32 mouse cellular contexts compared by ENCODE assay signal in genomic region chr12:76262918-76263317, GRCm38 (mm10). TPM values are rescaled to one million over a fixed set of nuclear protein-coding genes. Genes with fewer than 3 reads are reported as not detected.
DNase-seq lines count a peak whose midpoint lies in the region; ATAC-seq and TF ChIP-seq lines count a peak whose summit lies in the region.
"Had no signal": no experiment of that assay in that cellular context is flagged by ENCODE, and none has a peak within 500 bp of the region (broad histone marks: within the 10 kb centered on the region; RNA-seq: fewer than 3 reads in every experiment).

No protein-coding gene starts in this region.

- H3K27me3 ChIP-seq in liver, adult 2 months (ENCODE audit: control insufficient read depth, insufficient read depth, low read length), result no peaks in the 10 kb centered on the region
- H3K27me3 ChIP-seq in liver, embryonic 11.5 days (replicated peaks; ENCODE audit: control insufficient read depth, insufficient read depth, low read length), result no peaks in the 10 kb centered on the region
- no peaks in the 10 kb centered on the region for H3K27me3 ChIP-seq in liver, embryonic 13.5 days
- no peaks in the 10 kb centered on the region for H3K27me3 ChIP-seq in liver, postnatal 0 days (ENCODE audit: insufficient read depth, low read length)
- H3K27me3 ChIP-seq: embryonic facial prominence, embryonic 12.5 days; embryonic facial prominence, embryonic 15.5 days; heart, embryonic 13.5 days had no signal

- peaks cover 32% of the 10 kb centered on the region for H3K4me1 ChIP-seq in liver, adult 2 months (ENCODE audit: control insufficient read depth, insufficient read depth, low read length)
- H3K4me1 ChIP-seq in liver, embryonic 11.5 days (replicated peaks; ENCODE audit: control insufficient read depth, insufficient read depth, low read length), result peaks cover 12% of the 10 kb centered on the region
- H3K4me1 ChIP-seq in liver, embryonic 13.5 days (replicated peaks), result peaks cover 68% of the 10 kb centered on the region
- peaks cover 21% of the 10 kb centered on the region for H3K4me1 ChIP-seq in liver, postnatal 0 days (ENCODE audit: insufficient read depth)
- H3K4me1 ChIP-seq: embryonic facial prominence, embryonic 12.5 days; embryonic facial prominence, embryonic 15.5 days had no signal

- TF ChIP-seq CTCF in liver, adult 2 months (IDR thresholded peaks at IDR 0.05; ENCODE audit: low read depth, low read length), result no peak
- no peak for TF ChIP-seq CTCF in liver, postnatal 0 days (IDR thresholded peaks at IDR 0.05; ENCODE audit: low read depth)

- no peak overlapping the region for H3K9ac ChIP-seq in liver, adult 2 months (ENCODE audit: low read depth, low read length)
- no peak overlapping the region for H3K9ac ChIP-seq in liver, embryonic 11.5 days (ENCODE audit: low read depth, low read length)
- H3K9ac ChIP-seq in liver, embryonic 13.5 days, result no peak overlapping the region
- no peak overlapping the region for H3K9ac ChIP-seq in liver, postnatal 0 days (replicated peaks)
- H3K9ac ChIP-seq: embryonic facial prominence, embryonic 12.5 days; embryonic facial prominence, embryonic 15.5 days; forebrain, postnatal 0 days; heart, embryonic 13.5 days; hindbrain, embryonic 14.5 days had no signal

- peaks cover 29% of the 10 kb centered on the region; the same call in 1 of the 2 replicates for H3K79me2 ChIP-seq in liver, adult 2 months (ENCODE audit: control insufficient read depth, insufficient read depth, low read length)

- H3K9me3 ChIP-seq in liver, embryonic 11.5 days (ENCODE audit: control insufficient read depth, low read length), result no peaks in the 10 kb centered on the region
- H3K9me3 ChIP-seq in liver, embryonic 13.5 days (replicated peaks), result no peaks in the 10 kb centered on the region
- H3K9me3 ChIP-seq in liver, postnatal 0 days (ENCODE audit: low read length), result no peaks in the 10 kb centered on the region
- H3K9me3 ChIP-seq: embryonic facial prominence, embryonic 12.5 days; embryonic facial prominence, embryonic 15.5 days; heart, embryonic 10.5 days; heart, embryonic 13.5 days had no signal

- no peak overlapping the region for H3K4me3 ChIP-seq in liver, adult 2 months (ENCODE audit: insufficient read depth, low read depth, low read length)
- no peak overlapping the region for H3K4me3 ChIP-seq in liver, embryonic 11.5 days (ENCODE audit: low read depth, low read length)
- no peak overlapping the region for H3K4me3 ChIP-seq in liver, embryonic 13.5 days (replicated peaks)
- H3K4me3 ChIP-seq in liver, postnatal 0 days (ENCODE audit: low read depth, low read length), result no peak overlapping the region
- H3K4me3 ChIP-seq: embryonic facial prominence, embryonic 12.5 days; embryonic facial prominence, embryonic 15.5 days; gastrocnemius, adult 2 months; heart, embryonic 10.5 days; heart, embryonic 13.5 days had no signal

- peak overlapping the region; percentile 83 for H3K27ac ChIP-seq in liver, adult 2 months (replicated peaks; ENCODE audit: insufficient read depth, low read depth, low read length)
- no peak overlapping the region for H3K27ac ChIP-seq in liver, embryonic 11.5 days (ENCODE audit: low read depth, low read length)
- H3K27ac ChIP-seq in liver, embryonic 13.5 days, result peak overlapping the region; percentile 36; the same call in 1 of the 2 replicates
- H3K27ac ChIP-seq in liver, postnatal 0 days (ENCODE audit: low read depth), result peak overlapping the region; percentile 64
- H3K27ac ChIP-seq: embryonic facial prominence, embryonic 12.5 days; embryonic facial prominence, embryonic 15.5 days; heart, embryonic 10.5 days; hindbrain, embryonic 14.5 days had no signal

- H3K36me3 ChIP-seq in liver, adult 2 months (ENCODE audit: control insufficient read depth, insufficient read depth, low read length), result peaks cover 6% of the 10 kb centered on the region
- peaks cover 8% of the 10 kb centered on the region; the same call in 1 of the 2 replicates for H3K36me3 ChIP-seq in liver, embryonic 11.5 days (ENCODE audit: control insufficient read depth, insufficient read depth, low read length)
- peaks cover 37% of the 10 kb centered on the region for H3K36me3 ChIP-seq in liver, embryonic 13.5 days
- H3K36me3 ChIP-seq in liver, postnatal 0 days (replicated peaks; ENCODE audit: insufficient read depth, low read length), result peaks cover 2% of the 10 kb centered on the region; the same call in 1 of the 2 replicates
- H3K36me3 ChIP-seq: embryonic facial prominence, embryonic 12.5 days had no signal

- H3K4me2 ChIP-seq in liver, embryonic 11.5 days, result no peak overlapping the region
- no peak overlapping the region for H3K4me2 ChIP-seq in liver, embryonic 13.5 days
- H3K4me2 ChIP-seq in liver, postnatal 0 days (ENCODE audit: low read depth, low read length), result no peak overlapping the region
- H3K4me2 ChIP-seq: embryonic facial prominence, embryonic 12.5 days; embryonic facial prominence, embryonic 15.5 days; hindbrain, embryonic 14.5 days had no signal

- no peak for TF ChIP-seq EP300 in liver, postnatal 0 days (IDR thresholded peaks at IDR 0.05; ENCODE audit: low read depth)

- TF ChIP-seq POLR2A in liver, adult 2 months (IDR thresholded peaks at IDR 0.05; ENCODE audit: extremely low read depth, insufficient read depth, low read length), result no peak

- DNase-seq in heart, adult 11 months, result peak; percentile 64
- no peak for DNase-seq in heart, adult 9 months (ENCODE audit: low spot score in 2 of 2)
- DNase-seq in liver, adult 2 months (ENCODE audit: extremely low read depth, low read depth, low spot score), result peak; percentile 84
- DNase-seq in liver, embryonic 11.5 days (ENCODE audit: low spot score), result no peak
- DNase-seq in liver, embryonic 13.5 days, result no peak
- DNase-seq in liver, postnatal 0 days, result peak; percentile 42
- no peak for DNase-seq in retina, postnatal 1 day
- DNase-seq: adrenal gland, adult 8-10 months; adrenal gland, postnatal 25 days; cerebellum, adult 11 months; cerebellum, adult 2 months; cerebellum, adult 9-11 months; cerebellum, postnatal 25 days; forebrain, postnatal 0 days; gastrocnemius, adult 2 months; gastrocnemius, postnatal 14 days; heart, adult 18-20 months; heart, postnatal 14 days; heart, postnatal 4 days had no signal

- no peak for ATAC-seq in liver, embryonic 11.5 days (replicated peaks; ENCODE audit: low FRiP score)
- peak; percentile 27; the same call in 1 of the 2 replicates for ATAC-seq in liver, embryonic 13.5 days (ENCODE audit: low read depth)
- ATAC-seq in liver, postnatal 0 days, result peak; percentile 70
- no peak for ATAC-seq in inflammation-experienced regulatory T-cells, adult 6 months
- ATAC-seq: activated CD4-positive, CD25-positive, alpha-beta regulatory T cell, adult 4 months; forebrain, embryonic 14.5 days; forebrain, postnatal 0 days had no signal

- 52% methylated on average over 4 of the region's 4 CpGs for WGBS in liver, adult 2 months
- 91% methylated on average over 4 of the region's 4 CpGs for WGBS in liver, embryonic 11.5 days
- 77% methylated on average over 4 of the region's 4 CpGs for WGBS in liver, embryonic 13.5 days (ENCODE audit: insufficient replicate concordance)
- 81% methylated on average over 4 of the region's 4 CpGs for WGBS in liver, postnatal 0 days (ENCODE audit: insufficient replicate concordance)

RNA-seq across cellular contexts. Expression of gene Mthfd1, which starts 7.8 kb away (rescaled TPM):
- total RNA-seq in liver, adult 2 months (2014; rRNA removed), result 188 and 211 TPM in 2 replicates
- polyA plus RNA-seq in liver, adult 2 months (2012; rRNA removed), result 112 and 121 TPM in 2 replicates
- polyA plus RNA-seq in liver, embryonic 11.5 days (2014; fragmentation: Nextera tagmentation; extraction: Ambion mirVana), result 178 and 218 TPM in 2 replicates
- polyA plus RNA-seq in liver, embryonic 13.5 days (2015; fragmentation: Nextera tagmentation; extraction: Ambion mirVana), result 111 and 125 TPM in 2 replicates
- 62.6 and 63.0 TPM in 2 replicates for polyA plus RNA-seq in liver, postnatal 0 days (2015; fragmentation: Nextera tagmentation; extraction: Ambion mirVana)
- 10 to 100 TPM; 25.9 to 29.2 (median 29.0) TPM for polyA plus RNA-seq in inflammation-experienced regulatory T-cells, adult 6 months (2017; shearing (Covaris generic))

RNA-seq across cellular contexts. Expression of gene Tex21, which starts 16.4 kb away (rescaled TPM):
- not detected in 2 replicates for total RNA-seq in liver, adult 2 months (2014; rRNA removed)
- not detected in 2 replicates for polyA plus RNA-seq in liver, adult 2 months (2012; rRNA removed)
- 0.10 TPM in 1 of 2 replicates, not detected in the other for polyA plus RNA-seq in liver, embryonic 11.5 days (2014; fragmentation: Nextera tagmentation; extraction: Ambion mirVana)
- polyA plus RNA-seq in liver, embryonic 13.5 days (2015; fragmentation: Nextera tagmentation; extraction: Ambion mirVana), result 0.10 and 0.13 TPM in 2 replicates
- polyA plus RNA-seq in liver, postnatal 0 days (2015; fragmentation: Nextera tagmentation; extraction: Ambion mirVana), result 0.08 TPM in 1 of 2 replicates, not detected in the other
- polyA plus RNA-seq in inflammation-experienced regulatory T-cells, adult 6 months (2017; shearing (Covaris generic)), result not detected
- total RNA-seq: adrenal gland, adult 8-10 months; adrenal gland, postnatal 25 days; forebrain, postnatal 0 days; gastrocnemius, adult 2 months; gastrocnemius, postnatal 14 days; gastrocnemius, postnatal 4 days; heart, adult 18-20 months; heart, postnatal 14 days; heart, postnatal 4 days had no signal
- polyA plus RNA-seq: activated CD4-positive, CD25-positive, alpha-beta regulatory T cell, adult 4 months; cerebellum, adult 2 months; embryonic facial prominence, embryonic 12.5 days; embryonic facial prominence, embryonic 15.5 days; forebrain, embryonic 11.5 days; forebrain, embryonic 14.5 days; forebrain, postnatal 0 days; frontal cortex, adult 2 months; heart, embryonic 16.5 days; hindbrain, embryonic 11.5 days had no signal

Comparison
In these comparisons a context has a peak if more than half of its experiments do, and no peak if none do; other contexts are left out.
1. DNase-seq: peak in heart, adult 11 months (single experiment), liver, adult 2 months (single experiment) and liver, postnatal 0 days (single experiment); none in heart, adult 9 months (0 of 2), liver, embryonic 11.5 days (single experiment), liver, embryonic 13.5 days (single experiment) and retina, postnatal 1 day (single experiment).
2. ATAC-seq: peak in liver, embryonic 13.5 days (single experiment) and liver, postnatal 0 days (single experiment); none in liver, embryonic 11.5 days (single experiment) and inflammation-experienced regulatory T-cells, adult 6 months (single experiment).